Mouse (Mus musculus) right cerebral cortex, postnatal 25 days (tissue): ENCODE measurements around the gene Map4k4.

Experiments
- DNase-seq: peaks from one replicate; pipeline ENCODE4 v3.0.0; 2022

Gene Map4k4

DNA sequence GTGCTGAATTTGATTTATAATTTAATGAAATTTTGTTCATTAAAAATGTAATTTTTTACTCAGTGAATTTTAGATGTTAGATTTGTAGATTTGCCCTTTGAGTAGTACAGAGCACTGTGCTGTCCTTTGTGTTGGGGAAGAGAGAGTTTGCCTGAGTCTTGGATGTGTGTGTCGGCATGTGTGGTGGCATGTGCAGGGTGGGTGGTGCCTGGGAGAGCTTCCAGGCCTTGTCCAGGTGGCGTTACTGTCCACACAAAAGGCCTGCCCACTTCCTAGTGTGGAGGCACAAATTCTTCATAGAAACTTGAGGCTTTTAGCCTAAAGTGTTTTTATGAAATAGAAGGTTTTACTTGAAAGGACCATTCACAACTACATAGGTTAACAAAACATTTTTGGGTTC is 36.2 kb downstream of the Map4k4 start:
- DNase-seq: no peak

DNA sequence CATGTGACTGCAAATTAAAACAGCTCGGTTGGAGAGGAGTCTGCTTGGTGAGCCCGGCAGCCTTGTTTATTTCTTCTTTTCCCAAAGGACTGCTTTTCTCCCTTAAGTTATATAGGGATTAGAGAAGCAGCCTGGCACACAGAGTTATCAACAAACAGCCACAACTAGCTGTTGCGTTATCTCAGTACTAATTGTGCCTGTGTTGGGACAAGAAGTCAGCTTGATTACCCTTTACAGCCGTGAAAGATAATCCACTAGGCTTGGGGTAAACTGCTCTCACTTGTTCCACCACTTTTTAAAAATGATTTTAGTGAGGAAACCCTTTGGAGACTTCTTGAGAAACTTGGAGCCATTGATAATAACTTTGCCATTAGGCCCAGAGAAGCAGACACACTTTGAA is 36.9 kb downstream of the Map4k4 start:
- DNase-seq: no peak

DNA sequence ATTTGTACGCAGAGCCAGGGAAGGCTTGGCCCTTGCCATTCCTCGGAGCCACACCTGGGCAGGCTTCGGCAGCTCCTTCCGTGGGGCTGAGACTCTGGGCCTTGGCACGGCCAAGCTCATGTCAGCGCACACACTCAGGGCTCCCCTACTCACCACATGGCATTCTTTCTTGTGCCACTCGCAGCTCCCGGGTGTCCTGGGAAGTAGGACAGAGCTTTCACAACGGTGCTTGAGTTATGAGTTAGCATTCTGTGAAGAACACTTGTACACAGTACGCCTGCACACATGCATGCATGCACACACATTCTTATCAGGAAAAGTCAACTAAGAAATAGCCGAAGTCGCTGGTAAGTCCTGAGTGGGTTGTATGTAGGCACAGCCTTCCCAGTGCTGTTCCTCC is 38.7 kb downstream of the Map4k4 start:
- DNase-seq: no peak

DNA sequence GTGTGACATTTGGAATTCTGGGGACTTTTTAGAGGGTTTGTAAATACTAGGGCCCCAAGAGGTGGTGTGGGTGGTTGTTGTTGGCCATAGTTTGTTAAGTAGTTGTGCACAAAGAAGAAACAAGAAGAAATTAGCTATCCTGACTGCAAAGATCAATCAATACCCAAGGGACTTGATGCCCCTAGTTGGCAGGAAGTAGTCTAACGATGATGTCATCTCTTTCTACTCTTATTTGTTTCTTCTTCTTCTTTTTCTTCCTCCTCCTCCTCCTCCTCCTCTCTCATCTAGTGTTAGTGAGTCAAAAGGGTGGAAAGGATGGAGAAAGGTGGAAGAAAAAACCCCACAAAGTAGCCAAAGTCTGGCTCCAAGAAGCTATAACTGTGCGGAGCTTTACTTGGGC is 39.6 kb downstream of the Map4k4 start:
- no peak for DNase-seq

DNA sequence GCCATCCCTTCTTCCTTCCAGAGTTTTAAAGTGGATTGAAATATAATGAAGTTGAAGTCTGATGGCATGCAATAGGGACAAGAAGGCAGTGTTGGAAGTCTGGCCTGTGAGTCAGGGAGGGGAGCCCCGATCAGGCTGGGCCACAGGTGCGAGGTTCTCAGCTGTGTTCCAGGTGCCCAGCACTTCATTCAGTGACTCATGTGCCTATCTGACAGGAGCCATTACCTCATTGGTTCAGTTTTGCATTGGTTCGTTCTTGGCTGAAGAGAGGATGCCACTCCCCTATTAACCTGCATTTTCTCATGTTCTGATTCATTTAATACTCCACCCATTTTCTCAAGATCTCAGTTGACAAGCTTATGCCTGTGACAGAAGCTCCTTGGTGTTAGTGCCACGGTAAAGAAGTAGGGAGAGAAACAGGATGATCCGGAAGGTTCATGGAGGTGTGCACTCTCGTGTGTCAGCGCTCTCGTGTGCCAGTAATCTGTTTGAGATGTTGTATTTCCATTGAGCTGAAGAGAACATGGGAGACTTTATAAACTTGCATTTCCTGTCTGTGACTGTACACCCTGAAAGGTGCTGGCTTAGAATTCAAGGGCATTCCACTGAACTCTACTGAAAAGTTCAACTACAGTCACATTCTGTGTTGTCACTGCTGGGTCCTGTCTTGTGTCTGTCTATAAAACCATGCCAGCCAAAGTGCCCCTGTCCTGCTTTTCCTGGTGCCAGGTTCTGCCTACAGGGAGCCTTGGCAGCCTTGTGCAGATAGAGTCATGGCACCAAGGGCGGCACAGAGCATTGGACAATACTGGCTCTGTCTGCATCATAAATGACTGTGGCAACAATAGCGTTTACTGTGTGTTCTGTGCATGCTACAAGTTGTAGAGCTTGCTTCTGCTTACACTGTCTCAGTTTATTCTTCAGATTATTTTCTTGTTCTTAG is 40.8 kb downstream of the Map4k4 start:
- no peak for DNase-seq

DNA sequence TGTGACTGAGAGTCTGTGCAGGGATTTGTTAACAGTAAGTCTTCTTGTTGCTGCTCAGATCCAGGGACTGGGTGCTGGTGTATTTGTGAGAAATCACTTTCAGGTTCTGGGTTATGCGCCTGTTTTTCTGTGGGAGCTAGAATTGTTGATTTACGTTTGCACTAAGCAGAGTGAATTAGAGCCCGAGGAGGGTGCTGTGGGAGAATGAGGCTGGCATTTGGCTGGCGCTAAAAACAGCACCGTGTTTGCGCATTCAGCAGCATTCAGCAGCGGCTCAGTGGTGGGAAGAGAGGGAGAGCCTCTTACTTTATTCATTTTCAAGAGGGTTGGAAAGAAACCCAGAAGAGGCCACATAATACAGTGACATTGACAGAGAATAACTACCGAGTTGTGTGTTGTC is 42.2 kb downstream of the Map4k4 start:
- DNase-seq: peak; percentile 82

DNA sequence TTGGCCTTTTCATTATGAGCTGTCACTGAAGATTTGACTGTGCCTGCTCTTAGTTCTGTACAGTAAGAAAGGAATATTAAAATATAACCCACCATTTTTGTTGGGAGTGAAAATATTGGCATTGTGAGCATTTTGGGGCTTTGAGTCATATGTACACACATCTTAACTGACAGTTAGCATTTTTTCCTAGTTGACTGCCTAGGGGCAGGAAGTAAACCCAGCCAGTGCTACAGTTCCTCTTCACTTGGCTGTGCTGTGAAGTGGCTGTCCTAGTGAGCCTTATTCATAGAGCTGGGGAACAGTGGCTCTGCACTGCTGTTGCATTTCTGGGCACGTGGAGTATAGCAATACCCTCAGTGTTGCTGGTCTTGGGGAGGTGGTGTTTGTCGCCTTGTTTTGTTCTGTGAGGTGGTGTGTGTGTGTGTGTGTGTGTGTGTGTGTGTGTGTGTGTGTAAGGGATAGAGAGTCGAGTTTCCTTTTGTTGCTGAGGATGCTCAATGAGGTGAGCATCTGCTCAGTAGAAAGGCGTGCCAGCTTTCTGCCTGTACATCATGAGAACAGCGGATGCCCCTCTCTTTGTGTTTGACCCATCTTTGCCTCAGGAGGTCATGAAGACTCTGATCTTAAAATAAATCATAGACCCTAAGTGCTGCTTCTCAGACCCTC is 43.7 kb downstream of the Map4k4 start:
- DNase-seq: no peak

DNA sequence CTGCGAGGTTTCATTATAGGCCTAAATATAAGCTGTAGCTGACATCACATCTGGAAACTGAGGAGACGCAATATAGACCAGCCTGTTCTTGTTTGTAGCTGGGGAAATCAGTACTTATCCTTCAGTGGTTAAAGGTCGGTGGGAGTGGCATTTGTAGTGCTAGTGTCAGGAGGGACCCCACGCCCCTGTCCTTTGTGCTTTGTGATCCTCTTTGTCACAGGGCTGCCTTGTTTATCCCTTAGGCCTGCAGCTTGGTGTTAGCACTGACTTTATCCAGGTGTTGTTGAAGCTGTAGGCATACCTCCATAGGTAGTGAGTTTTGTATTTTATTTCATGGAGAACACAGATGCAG is 44.2 kb downstream of the Map4k4 start:
- DNase-seq: no peak

DNA sequence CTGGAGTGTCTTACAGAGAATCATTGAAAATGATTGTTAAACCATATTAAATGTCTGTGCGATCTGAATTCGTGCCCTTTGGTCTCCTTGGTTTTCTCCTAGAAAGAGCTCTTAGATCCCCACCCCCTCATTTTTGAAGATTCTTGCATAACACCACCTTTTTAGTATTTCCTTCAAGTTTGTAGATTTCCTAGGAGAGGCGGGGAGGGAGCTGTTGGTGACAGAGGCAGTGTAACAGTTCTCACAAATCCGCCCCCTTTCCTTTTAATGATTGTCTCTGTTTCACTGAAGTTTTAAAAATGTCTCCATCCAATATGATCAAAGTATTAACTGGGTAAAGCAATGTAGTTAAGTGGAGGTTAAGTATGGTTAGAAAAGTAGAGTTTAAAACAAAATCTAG is 45.7 kb downstream of the Map4k4 start:
- no peak for DNase-seq

DNA sequence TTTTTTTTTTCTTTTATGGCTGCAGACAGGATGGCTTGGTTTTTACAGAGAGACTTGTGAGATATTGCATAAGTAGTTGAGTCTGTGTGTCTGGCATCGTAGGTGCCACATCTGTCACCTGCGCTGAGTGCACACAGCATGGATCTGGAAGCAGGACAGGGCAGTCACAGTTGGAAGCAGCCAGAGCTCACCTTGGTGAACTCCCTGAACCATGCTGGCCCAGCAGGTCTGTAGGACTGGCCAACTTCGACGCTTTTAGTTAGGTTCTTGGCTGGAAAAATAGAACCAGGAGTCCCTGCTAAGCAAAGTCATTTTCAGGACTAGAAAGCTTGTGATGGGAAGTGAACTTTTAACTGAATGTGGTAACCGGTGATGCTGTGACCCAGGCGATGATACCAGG is 46.5 kb downstream of the Map4k4 start:
- no peak for DNase-seq

DNA sequence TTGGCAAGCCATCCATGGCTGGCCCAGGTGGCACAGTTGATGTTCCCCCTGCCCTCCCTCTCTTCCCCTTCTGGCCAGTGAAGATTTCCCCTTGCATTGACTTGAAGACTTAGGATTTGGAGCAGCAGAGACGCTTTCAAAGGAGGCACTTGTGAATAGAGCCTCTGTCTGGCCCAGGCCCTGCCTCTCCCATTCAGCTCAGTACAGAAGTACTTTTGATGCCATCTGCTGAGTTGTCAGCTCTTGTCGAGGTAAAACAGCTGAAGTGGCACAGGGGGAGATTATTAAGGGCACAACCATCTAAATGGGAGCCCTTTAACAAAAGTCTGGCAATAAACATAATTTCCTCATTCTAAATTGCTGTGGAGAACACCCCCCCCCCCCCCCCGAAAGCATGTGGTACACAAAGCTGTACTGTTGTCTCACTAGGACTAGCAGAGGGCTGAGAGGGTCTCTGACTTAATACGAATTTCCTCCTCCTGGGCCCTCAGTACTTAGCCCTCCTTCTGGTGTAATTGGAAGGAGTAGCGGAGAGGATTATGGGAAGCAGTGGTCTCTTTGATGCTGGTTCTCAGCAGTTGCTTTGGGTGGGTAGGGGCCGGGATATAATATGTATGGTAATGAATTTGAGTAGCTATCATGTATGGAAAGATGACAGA is 47.1 kb downstream of the Map4k4 start:
- DNase-seq: no peak

DNA sequence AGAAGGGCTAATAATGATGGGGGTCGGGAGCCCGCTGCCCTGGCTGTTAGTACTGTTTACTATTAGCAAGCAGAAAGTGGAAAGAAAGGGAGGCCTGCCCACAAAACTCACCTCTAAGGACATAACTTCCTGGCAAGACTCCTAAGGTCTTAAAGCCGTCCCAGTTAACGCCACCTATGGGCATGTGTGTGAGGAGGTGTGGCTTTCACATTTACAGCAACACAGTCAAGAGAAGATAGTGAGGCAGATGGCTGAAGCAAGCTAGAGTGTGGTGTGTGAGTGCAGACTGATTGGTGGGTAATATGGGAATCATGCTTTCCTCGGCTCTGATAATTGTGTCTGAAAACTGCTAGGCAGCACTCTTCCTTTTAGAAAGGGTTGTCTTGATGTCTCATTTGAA is 48.5 kb downstream of the Map4k4 start:
- DNase-seq: no peak

DNA sequence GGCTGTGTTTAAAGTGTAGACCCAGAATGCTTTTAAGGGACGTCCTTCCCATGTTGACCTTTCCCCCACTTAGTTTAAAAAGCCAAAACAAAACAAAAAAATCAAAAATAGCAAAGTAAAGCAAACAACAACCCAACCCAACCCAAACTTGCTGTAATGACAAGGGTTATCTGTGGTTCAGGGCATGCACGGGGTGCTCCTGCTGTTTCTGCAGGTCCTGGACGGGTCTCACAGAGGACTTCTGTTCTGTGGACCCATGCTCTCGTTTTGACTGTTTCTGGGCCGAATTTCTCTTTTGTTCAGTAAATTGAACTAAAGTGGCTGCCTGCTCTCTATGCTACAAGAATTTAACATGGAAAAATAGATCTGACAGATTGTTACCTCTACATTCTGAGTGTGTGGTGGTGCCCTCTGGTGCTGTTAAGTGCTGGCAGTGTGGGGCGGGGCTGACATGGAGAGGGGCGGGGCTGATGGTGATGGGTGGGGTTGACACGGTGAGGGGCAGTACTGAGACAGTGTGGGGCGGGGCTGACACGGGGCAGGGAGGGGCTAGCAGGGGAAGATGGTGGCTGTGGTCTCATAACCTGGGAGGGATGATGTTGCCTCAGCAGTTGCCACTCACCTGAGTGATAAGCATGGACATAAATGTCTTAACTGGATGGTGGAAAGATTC is 49.2 kb downstream of the Map4k4 start:
- DNase-seq: no peak

DNA sequence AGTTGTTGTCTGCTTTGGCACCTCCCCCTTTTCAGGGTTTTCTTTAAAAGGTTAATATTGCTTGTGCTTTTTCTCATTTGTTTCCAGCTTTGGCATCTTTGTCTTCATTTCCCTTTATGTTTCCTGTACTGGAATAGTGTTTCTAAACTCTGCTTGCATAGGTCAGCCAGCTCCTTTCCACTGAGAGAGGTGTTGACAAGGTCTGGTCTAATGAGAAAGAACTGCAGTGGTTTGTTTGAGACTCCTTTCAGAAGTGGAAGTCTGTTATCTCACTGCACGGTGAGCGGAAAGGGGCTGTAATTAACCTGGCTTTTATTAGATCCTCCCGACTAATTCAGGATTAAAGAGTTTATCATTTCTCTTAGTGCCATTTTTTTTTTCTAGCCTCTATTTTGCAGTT is 49.9 kb downstream of the Map4k4 start:
- DNase-seq: no peak

DNA sequence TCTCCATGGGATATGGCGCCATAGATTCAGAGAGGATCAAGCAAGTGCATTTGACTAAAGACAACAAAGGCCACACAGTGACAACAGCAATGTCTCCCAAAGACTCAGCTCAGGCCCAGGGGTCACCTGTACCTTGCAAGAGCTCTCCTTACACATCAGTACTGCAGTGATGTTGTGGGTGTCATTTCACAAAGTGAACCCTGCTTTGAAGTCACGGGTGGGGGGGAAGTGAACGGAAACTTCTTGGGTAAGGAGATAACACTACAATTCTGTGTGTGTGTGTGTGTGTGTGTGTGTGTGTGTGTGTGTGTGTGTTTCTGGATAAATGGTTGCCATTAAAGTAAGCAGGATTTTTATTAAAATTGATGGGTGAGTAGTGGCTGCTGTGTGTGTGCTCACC is 53.9 kb downstream of the Map4k4 start:
- DNase-seq: no peak

DNA sequence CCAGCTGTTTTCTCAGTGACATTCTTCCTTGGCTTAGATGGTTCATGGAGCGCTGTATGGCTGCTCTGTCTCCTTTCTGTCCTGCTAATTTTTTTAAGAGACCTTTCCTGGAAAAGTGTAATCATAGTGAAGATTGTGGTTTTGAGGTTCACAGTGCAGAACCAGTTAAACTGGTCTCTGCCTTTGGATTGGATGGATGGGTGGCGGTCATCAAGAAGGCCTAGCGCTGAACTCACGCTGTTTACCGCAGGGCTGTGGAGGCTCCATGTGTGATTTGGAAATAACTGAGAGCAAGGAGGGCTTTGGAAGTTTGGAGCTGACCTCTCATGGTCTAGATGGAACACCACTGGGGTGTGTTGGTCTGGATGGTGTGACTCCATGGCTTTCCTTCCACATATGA is 56.0 kb downstream of the Map4k4 start:
- DNase-seq: no peak

DNA sequence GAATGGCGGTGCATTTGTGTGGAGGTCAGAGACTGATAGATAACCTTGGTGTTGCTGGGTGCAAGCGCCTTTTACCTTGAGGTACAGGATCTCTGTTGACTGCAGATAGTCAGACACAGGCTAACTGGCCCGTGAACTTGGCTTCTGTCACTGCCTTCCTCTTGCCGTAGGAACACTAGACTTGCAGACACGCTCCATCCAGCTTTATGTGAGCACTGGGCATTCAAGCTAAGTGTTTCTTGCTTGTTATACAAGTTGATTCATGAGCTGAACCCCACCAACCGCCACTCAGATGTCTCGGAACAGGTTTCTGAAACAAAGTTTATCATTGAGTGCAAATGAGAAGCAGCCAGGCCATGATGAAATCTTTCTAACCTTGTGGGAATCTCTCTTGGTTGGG is 57.3 kb downstream of the Map4k4 start:
- no peak for DNase-seq

DNA sequence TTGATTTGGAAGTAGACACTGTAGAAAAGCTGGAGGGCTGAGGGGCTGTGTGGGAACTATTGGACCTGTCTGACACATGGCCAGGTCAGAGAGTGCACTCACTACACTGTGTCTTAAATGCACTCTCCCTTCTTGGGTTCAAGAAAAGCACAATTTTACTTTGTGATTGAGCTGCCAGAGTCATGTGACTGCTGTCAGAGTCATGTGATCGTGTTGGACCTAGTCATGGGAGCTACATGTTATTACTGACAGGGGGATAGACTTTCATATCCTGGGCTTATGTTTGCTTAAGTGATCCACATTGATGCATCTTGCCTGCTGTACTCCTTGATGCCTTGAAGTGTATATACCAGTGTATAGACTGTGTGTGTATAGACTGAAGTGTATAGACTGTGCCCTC is 59.9 kb downstream of the Map4k4 start:
- DNase-seq: no peak

DNA sequence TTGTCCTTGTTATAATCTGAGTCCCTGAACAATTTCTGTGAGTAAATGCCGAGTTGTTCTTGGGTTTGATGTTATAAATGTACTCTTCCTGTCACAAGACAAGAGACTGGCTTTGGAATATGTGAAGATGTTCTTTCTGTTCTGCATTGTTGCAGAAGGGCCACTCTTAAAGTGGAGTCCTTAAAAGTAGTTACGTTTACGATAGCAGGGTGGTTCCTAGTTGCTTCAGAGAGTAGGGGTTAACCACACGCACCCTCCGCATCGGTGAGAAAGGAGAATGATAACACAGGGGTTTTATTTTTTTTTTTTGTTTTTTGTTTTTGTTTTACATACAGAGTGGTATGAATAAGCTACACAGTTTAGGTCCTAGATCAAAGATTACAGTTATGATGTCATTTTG is 60.4 kb downstream of the Map4k4 start:
- no peak for DNase-seq

DNA sequence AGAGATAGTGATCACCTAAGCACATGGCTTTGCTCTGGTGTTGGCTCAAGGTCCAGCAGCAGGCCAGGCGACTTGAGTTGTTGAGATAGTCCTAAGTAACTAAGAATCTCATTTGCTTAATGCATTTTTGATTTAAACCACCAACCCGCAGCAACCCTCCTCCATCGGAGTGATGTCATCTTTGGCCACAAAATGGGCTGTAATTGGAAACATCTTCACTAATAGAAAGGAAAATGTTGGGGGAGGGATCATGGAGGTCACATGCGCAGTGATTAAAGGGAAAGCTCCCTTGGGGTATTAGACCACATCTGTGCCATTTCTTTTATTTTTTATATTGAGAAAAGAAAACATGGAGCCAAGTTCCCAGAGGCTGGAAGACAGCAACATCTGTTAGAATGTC is 61.6 kb downstream of the Map4k4 start:
- DNase-seq: no peak

DNA sequence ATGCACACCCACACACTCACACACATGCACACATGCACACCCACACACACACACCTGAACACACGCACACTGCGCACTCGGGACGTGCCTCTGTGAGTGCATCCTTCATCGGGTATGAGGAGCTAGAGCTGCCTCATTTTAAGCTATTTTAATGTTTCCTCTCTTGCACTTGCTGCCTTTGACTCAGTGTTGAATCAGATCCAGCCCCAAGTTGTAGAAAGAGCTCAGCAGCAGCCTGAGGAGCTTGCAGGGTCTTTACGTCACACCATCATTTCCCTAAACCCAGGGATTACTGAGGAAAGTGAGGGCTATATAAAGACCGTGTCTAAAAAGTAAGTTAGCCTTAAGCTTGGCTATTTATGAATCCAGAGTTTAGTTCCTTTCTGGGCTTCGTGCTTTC is 62.1 kb downstream of the Map4k4 start:
- DNase-seq: no peak

DNA sequence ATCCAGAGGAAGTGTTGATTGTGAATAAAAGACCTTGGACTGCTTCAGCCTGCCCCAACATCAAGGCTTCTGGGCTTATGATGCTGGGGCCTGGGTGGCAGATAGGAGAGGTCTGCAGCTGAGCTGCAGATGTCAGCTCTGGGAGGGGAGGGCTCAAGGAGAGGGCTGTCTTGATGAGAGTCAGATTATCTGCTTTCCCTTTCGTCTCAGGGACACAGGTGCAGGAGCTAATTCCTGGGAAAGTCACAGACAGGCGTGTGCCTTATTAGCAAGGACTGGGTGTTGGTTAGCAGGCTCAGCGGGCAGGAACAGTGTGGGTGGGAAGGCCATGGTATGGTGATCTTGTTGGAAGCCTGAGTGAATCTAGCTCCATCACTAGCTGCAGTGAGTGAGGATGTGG is 63.1 kb downstream of the Map4k4 start:
- DNase-seq: no peak

DNA sequence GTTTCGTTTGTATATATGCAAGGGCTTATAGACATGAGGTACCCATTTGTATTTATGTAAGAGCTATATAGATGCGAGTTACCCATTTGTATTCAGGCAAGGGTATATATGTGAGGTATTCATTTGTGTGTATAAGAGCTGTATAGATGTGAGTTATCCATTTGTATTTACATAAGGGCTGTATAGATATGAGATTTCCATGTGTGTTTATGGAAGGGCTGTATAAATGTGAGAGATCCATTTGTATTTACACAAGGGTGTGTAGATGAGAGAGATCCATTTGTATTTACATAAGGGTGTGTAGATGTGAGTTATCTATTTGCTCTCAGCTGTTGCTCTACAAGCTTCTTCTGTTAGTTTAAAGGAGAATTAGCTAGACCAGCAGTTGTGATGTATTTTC is 63.7 kb downstream of the Map4k4 start:
- DNase-seq: no peak

DNA sequence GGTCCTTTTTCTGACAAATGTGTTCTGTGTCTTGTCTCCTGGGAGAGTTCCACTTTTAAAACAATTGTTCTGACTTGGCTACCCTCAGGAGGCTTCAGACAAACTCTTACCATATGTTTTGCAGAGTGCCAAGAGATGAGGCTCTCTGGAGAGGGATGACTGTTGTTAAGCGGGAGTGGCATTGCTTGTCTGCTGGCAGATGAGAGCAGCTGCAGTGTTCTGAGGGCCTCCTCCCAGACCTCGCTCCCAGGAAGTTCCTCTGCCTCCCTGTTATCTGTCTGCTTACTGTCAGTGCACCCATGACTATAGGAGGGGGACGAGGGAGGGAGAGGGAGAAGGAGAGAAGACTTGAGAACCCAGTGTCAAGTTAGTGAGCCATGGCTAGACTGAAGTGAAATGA is 64.7 kb downstream of the Map4k4 start:
- no peak for DNase-seq
